Mouse (Mus musculus) urinary bladder, postnatal 14 days (tissue): Measurements from ENCODE around the gene Sord.
A peak's percentile ranks its signal among the peaks of the same experiment; 100 is the strongest.

Experiments
- DNase-seq: peaks from one replicate; pipeline ENCODE4 v3.0.0; 2021; ENCODE audit warnings: low spot score

The Sord gene

GRCm38 (mm10) chr2:122302574-122303241, 68.2 kb downstream of the Sord start:
- DNase-seq: peak; percentile 66

GRCm38 (mm10) chr2:122304544-122304943, 70.0 kb downstream of the Sord start:
- no peak for DNase-seq

GRCm38 (mm10) chr2:122305097-122305892, 70.7 kb downstream of the Sord start:
- no peak for DNase-seq

- peak; percentile 76 for DNase-seq
Measured at GRCm38 (mm10) chr2:122306184-122306583, 71.6 kb downstream of the Sord start.

- DNase-seq: no peak
Measured at GRCm38 (mm10) chr2:122309647-122310046, 75.1 kb downstream of the Sord start.

- no peak for DNase-seq
Measured at GRCm38 (mm10) chr2:122311561-122311960, 77.0 kb downstream of the Sord start.

- DNase-seq: peak; percentile 82
Measured at GRCm38 (mm10) chr2:122312722-122313417, 78.3 kb downstream of the Sord start.

GRCm38 (mm10) chr2:122313536-122313935, 79.0 kb downstream of the Sord start, which contains the start of gene Duoxa1:
Gene Duoxa1, minus strand, starts transcription at chr2:122313730.
- DNase-seq: peak; percentile 40
